Mouse (Mus musculus) gastrocnemius, adult 2 months (tissue): Measurements from ENCODE around the gene Mettl1. TPM values are rescaled to one million over a fixed set of nuclear protein-coding genes. Genes with fewer than 3 reads are reported as not detected.
A peak's percentile ranks its signal among the peaks of the same experiment; 100 is the strongest.

Source experiments
- DNase-seq: peaks from one replicate; pipeline ENCODE4 v3.0.0; 2022
- H3K27ac ChIP-seq: fragments of 200-600 bp; 2 replicates; pipeline ENCODE4 v1.8.1; 2022; ENCODE audit warnings: mild to moderate bottlenecking
- H3K4me3 ChIP-seq: fragments of 200-600 bp; 2 replicates; pipeline ENCODE4 v1.8.1; 2022; ENCODE audit warnings: mild to moderate bottlenecking, moderate library complexity
- CTCF ChIP-seq: fragments of 200-600 bp; IDR thresholded peaks from 2 replicates; pipeline ENCODE4 v1.8.1; 2022; ENCODE audit warnings: antibody characterized with exemption, mild to moderate bottlenecking, moderate library complexity
- intact Hi-C: fragments of 180-260 bp; cut with DNase I; formaldehyde crosslinking; loops from one replicate; pipeline ENCODE4 v1.15.1; 2025
- microRNA-seq: library from miRNA; unstranded; fragments of <30 nt; microRNA quantifications from one replicate; pipeline ENCODE4 v1.2.0, GENCODE M21; 2021
- total RNA-seq, 2 experiments: library from RNA; stranded (reverse); gene quantifications; 2 replicates each; pipeline ENCODE4 v1.2.3; 2021

Gene Mettl1
- total RNA-seq, 2 experiments from 2014 or later = 9.5 to 10.5 TPM

GRCm38 (mm10) chr10:127083292-127083914 lies 42.2 kb downstream of the Mettl1 start:
- Histone ChIP-seq H3K4me3 (no peak overlapping the region), H3K27ac (peak overlapping the region; percentile 31; the same call in 1 of the 2 replicates)
- TF ChIP-seq CTCF = no peak
- DNase-seq = peak; percentile 13
- intact Hi-C loops = no loop called here

DNA sequence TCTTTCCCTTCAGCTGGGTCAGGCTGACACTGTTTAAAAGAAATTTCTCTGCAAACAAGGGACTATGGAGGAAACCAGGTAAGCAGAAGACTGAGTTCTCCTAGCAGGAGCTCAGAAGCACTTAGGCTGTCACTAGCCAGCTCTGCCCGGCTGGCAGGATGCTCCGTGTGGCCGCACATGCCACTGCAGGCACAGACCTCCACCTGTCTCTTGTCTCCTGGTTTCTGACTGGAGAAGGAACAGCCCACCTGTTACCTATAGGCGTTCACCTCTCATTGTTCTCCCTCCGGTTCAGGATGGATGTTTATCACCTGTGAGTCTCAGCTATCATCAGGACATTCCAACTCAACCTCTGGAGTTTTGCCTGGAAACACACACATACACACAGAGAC lies 42.7 kb downstream of the Mettl1 start:
- Histone ChIP-seq H3K27ac (no peak overlapping the region; the same call in 1 of the 2 replicates), H3K4me3 (no peak overlapping the region)
- no peak for TF ChIP-seq CTCF
- intact Hi-C loops = no loop called here
- DNase-seq = peak; percentile 13

DNA sequence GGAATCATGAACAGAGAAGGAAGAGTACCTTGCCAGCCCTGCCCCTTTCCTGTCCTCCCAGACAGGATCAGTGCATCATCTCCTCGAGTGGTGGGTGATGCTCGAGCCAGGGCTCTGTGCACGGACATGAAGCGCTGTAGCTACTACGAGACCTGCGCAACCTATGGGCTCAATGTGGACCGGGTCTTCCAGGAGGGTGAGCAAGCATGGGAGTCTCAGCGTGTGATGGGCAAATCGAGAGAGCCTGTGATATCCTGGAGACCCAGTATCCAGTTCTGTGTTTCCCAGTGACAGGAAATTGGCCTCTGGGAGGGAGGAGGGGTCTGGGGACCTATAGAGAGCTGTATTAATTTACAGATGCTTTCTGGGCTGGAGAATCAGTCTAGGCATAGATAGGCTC lies 43.8 kb downstream of the Mettl1 start:
- Histone ChIP-seq H3K27ac (no peak overlapping the region), H3K4me3 (no peak overlapping the region)
- intact Hi-C loops = no loop called here
- TF ChIP-seq CTCF = no peak
- DNase-seq = peak; percentile 16

DNA sequence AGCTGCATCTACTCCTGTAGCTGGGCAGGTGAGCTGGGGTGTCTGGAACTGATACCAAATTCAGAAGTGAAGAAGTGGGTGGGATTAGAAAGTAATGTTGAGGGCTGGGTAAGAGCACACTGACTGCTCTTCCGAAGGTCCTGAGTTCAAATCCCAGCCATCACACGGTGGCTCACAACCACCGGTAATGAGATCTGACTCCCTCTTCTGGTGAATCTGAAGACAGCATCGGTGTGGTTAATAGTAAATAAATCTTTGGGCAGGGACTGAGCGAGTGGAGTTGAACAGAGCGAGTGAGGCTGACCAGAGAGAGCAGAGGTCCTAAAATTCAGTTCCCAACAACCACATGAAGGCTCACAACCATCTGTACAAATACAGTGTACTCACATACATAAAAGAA lies 44.4 kb downstream of the Mettl1 start:
- DNase-seq = no peak
- intact Hi-C loops = no loop called here

DNA sequence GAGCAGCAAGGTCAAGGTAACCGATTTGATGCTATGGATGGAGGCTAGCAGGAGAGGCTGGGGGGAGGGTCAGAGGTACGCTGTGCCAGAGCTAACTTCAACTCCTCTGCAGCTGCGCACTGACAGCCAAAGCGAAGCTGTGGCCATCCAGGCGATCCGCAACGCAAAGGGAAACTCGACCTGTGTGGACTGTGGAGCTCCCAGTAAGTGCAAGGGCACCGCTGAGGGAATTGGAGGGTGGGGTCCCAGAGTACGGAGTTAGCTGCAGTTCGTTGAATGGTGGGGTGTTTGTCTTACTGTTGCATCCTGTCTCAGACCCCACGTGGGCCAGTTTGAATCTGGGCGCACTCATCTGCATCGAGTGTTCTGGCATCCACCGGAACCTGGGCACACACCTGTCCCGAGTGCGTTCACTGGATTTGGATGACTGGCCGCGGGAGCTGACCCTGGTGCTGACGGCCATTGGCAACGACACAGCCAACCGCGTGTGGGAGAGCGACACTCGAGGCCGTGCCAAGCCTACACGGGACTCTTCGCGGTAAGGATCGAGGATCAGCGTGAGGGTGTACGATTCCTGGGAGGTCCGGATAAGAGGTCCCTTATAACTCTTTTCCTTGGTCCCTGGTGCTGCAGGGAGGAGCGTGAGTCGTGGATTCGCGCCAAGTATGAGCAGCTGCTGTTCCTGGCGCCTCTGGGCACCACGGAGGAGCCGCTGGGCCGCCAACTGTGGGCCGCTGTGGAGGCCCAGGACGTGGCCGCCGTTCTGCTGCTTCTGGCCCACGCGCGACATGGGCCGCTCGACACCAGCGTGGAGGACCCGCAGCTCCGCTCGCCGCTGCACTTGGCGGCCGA lies 49.6 kb downstream of the Mettl1 start:
- no peak for TF ChIP-seq CTCF
- intact Hi-C loops = no loop called here
- no peak overlapping the region for H3K27ac ChIP-seq
- peak overlapping the region; percentile 59 for H3K4me3 ChIP-seq
- DNase-seq = peak; percentile 74

More for the DNA sequence above, 44.4 kb downstream of the Mettl1 start:
- no peak for TF ChIP-seq CTCF
- H3K4me3 ChIP-seq = no peak overlapping the region
- no peak overlapping the region for H3K27ac ChIP-seq

GRCm38 (mm10) chr10:127091507-127092396 lies 50.5 kb downstream of the Mettl1 start:
- TF ChIP-seq CTCF = no peak
- intact Hi-C loops = no loop called here
- H3K4me3 ChIP-seq = peak overlapping the region; percentile 59
- DNase-seq = peak; percentile 63
- no peak overlapping the region for H3K27ac ChIP-seq

DNA sequence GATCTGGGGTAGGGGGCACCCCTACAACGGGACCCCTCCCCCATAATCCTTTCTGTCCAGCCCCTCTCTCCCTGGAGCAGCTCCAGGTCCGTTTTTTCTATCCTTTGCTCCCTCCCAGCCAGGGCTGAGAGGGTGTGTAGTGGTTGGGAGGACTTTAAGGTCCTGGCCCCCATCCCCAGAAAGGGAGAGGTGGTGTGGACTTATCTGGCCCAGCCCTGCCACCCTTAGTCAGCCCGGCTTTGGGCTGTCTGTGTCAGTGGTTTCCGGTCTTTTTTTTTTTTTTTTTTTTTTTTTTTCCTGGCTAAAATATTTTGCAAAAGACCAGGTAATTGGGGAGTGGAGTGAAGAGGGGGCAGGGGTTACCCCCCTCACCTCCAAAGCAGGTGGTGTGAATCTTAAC lies 51.5 kb downstream of the Mettl1 start:
- no peak for TF ChIP-seq CTCF
- H3K27ac ChIP-seq = no peak overlapping the region
- DNase-seq = no peak

DNA sequence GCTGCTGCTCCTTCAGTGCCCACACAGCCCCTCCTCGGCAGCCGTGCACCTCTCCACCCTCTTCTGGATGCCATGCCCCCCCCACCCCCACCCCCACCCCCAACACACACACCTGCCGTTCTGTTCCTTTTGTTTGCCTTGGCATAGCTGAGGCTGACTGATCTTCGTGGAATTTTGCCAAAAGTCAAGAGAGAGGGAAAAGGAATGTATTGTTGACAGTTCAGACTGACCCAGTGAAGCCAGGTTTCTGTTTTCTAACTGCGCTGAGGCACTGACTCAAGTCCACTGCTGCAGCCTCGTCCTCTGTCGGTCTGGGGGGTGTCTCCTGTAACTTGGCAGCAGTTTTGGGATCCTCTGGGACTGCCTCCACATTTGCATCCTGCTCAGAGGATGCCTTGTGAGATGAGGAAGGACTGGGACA lies 53.2 kb downstream of the Mettl1 start:
- no peak overlapping the region for H3K27ac ChIP-seq

More for the DNA sequence above, 51.5 kb downstream of the Mettl1 start:
- intact Hi-C loops = no loop called here
- no peak overlapping the region for H3K4me3 ChIP-seq

More for the DNA sequence above, 53.2 kb downstream of the Mettl1 start:
- DNase-seq = no peak
- H3K4me3 ChIP-seq = no peak overlapping the region
- intact Hi-C loops = no loop called here
- TF ChIP-seq CTCF = no peak

Small RNAs within 50 kb of the gene (microRNA-seq; reads per million reads assigned to microRNA genes)
- gene Mir26a-2 (301 reads per million, percentile 61 among the genes with 10 or more reads in this experiment), gene Mir546 (not detected)

Other genes with a start within 250 kb of the Mettl1 start
- 1 to 10 TPM; 1.6 to 2.2 TPM for gene Atp23, start 140.1 kb upstream of the Mettl1 start, total RNA-seq
- 10 to 100 TPM; 94.0 to 99.2 TPM for gene Ctdsp2, start 62.7 kb upstream of the Mettl1 start, total RNA-seq
- gene Avil, start 40.7 kb upstream of the Mettl1 start, total RNA-seq = 1 to 10 TPM; 3.2 to 5.7 TPM
- gene Tsfm, start 10.6 kb upstream of the Mettl1 start, total RNA-seq = 10 to 100 TPM; 15.0 to 28.8 TPM
- under 1 TPM; 0.08 TPM for gene Eef1akmt3, start 99 bp downstream of the Mettl1 start, total RNA-seq
- gene Cyp27b1, start 6.8 kb downstream of the Mettl1 start, total RNA-seq = under 1 TPM in 1 of 2 experiments, not detected in 1; 0.11 TPM
- 1 to 10 TPM in 1 of 2 experiments, under 1 TPM in 1; 0.45 to 1.2 TPM for gene March9, start 18.8 kb downstream of the Mettl1 start, total RNA-seq
- gene Cdk4, start 22.1 kb downstream of the Mettl1 start, total RNA-seq = 10 to 100 TPM; 33.5 to 40.5 TPM
- gene Tspan31, start 28.9 kb downstream of the Mettl1 start, total RNA-seq = 10 to 100 TPM; 21.6 to 29.9 TPM
- 1 to 10 TPM; 1.6 TPM for gene Agap2, start 33.9 kb downstream of the Mettl1 start, total RNA-seq
- 10 to 100 TPM; 10.9 to 15.1 TPM for gene Os9, start 79.7 kb downstream of the Mettl1 start, total RNA-seq
- gene B4galnt1, start 123.8 kb downstream of the Mettl1 start, total RNA-seq = under 1 TPM; 0.66 to 0.89 TPM
- gene Slc26a10, start 139.2 kb downstream of the Mettl1 start, total RNA-seq = 1 to 10 TPM; 4.1 to 5.4 TPM
- gene Arhgef25, start 148.7 kb downstream of the Mettl1 start, total RNA-seq = 1 to 10 TPM; 8.5 to 8.8 TPM
- 10 to 100 TPM; 20.8 to 25.6 TPM for gene Dtx3, start 154.3 kb downstream of the Mettl1 start, total RNA-seq
- gene Pip4k2c, start 170.2 kb downstream of the Mettl1 start, total RNA-seq = 1 to 10 TPM; 7.6 to 7.9 TPM
- gene Kif5a, start 221.9 kb downstream of the Mettl1 start, total RNA-seq = under 1 TPM; 0.10 to 0.20 TPM
- gene Dctn2, start 225.0 kb downstream of the Mettl1 start, total RNA-seq = 10 to 100 TPM; 91.3 to 98.3 TPM
- gene Mbd6, start 247.6 kb downstream of the Mettl1 start, total RNA-seq = 10 to 100 TPM; 16.2 to 18.7 TPM